Mouse (Mus musculus) cerebellum, adult 2 months (tissue): ENCODE data around the gene Mafg.

ENCODE experiments used
- CTCF ChIP-seq: fragments of 200-500 bp; IDR thresholded peaks from 2 replicates; pipeline ENCODE4 v1.5.1; 2011; ENCODE audit warnings: low read depth, mild to moderate bottlenecking, control low read depth, low read length, moderate library complexity, borderline replicate concordance; ENCODE audit not compliant: insufficient read depth
- POLR2A ChIP-seq: fragments of 200-500 bp; IDR thresholded peaks from 2 replicates; pipeline ENCODE4 v1.6.1; 2011; ENCODE audit warnings: low read length, control low read depth, borderline replicate concordance; ENCODE audit not compliant: insufficient read depth

DNA sequence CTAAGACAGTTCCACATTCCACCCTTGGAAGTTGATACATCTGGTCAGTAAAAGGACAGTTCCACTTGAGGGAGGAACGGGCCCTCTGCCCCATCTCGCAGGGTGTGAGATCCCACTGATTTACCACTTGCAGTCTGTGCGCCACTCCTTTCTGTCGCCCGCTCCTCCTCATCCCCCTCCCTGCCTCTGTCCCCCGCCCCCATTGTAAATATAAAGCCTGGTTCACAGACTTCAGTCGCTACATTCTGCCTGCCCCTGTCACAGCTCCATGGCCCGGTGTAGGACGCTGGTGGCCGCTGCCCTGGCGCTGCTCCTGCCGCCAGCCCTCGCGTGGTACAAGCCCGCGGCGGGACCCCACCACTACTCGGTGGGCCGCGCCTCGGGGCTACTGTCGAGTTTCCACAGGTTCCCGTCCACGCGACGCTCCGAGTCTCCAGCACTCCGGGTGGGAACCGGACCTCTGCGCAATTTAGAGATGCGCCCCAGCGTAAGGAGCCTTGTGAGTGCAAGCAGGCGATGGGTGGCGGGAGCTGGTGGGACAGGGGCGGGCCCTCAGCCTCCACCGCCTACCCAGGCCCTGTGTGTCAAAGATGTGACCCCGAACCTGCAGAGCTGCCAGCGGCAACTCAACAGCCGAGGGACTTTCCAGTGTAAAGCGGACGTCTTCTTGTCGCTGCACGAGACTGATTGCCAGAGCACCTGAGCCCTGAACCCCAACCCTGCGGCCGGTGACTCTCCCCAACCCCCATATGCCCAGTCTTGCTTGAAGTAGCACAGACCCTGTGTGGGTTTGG lies 25.0 kb downstream of the Mafg start, which contains the start of gene Npb:
- TF ChIP-seq POLR2A = no peak
- no peak for TF ChIP-seq CTCF
